Mouse (Mus musculus) limb, embryonic 11.5 days (tissue): Measurements from ENCODE around the gene Nav1. TPM values are rescaled to one million over a fixed set of nuclear protein-coding genes. Genes with fewer than 3 reads are reported as not detected.
A peak's percentile ranks its signal among the peaks of the same experiment; 100 is the strongest.

Source experiments
- ATAC-seq: fragments of 200-750 bp; cut with Nextera tagmentation; 2 replicates; pipeline ENCODE4 v1.8.0; 2017; ENCODE audit warnings: low read depth; ENCODE audit not compliant: insufficient number of reproducible peaks, low FRiP score, low TSS enrichment
- DNase-seq: peaks from one replicate; pipeline ENCODE4 v3.0.0-alpha.2; 2015; ENCODE audit warnings: low spot score
- H3K27ac ChIP-seq: fragments of 300-500 bp; sonication (generic); replicated peaks from 2 replicates; pipeline ENCODE4 v1.5.1; 2014; ENCODE audit warnings: low read depth, mild to moderate bottlenecking, low read length
- H3K27me3 ChIP-seq: fragments of 300-500 bp; sonication (generic); 2 replicates; pipeline ENCODE4 v1.6.1; 2014; ENCODE audit warnings: mild to moderate bottlenecking, low read length, mixed read lengths; ENCODE audit not compliant: control insufficient read depth, insufficient read depth
- H3K36me3 ChIP-seq: fragments of 300-500 bp; sonication (generic); 2 replicates; pipeline ENCODE4 v1.6.1; 2014; ENCODE audit warnings: mild to moderate bottlenecking, low read length, moderate library complexity, mixed read lengths; ENCODE audit not compliant: control insufficient read depth, insufficient read depth
- H3K4me1 ChIP-seq: fragments of 300-500 bp; sonication (generic); 2 replicates; pipeline ENCODE4 v1.6.1; 2014; ENCODE audit warnings: low read length, mixed read lengths; ENCODE audit not compliant: control insufficient read depth, insufficient read depth
- H3K4me2 ChIP-seq: fragments of 300-500 bp; sonication (generic); 2 replicates; pipeline ENCODE4 v1.6.1; 2014; ENCODE audit warnings: low read depth, mild to moderate bottlenecking, moderate library complexity; ENCODE audit not compliant: severe bottlenecking
- H3K4me3 ChIP-seq: fragments of 300-500 bp; sonication (generic); 2 replicates; pipeline ENCODE4 v1.5.1; 2014; ENCODE audit warnings: low read depth, low read length
- H3K9ac ChIP-seq: fragments of 300-500 bp; sonication (generic); 2 replicates; pipeline ENCODE4 v1.6.1; 2014; ENCODE audit warnings: mild to moderate bottlenecking, low read length
- H3K9me3 ChIP-seq: fragments of 300-500 bp; sonication (generic); 2 replicates; pipeline ENCODE4 v1.6.1; 2016; ENCODE audit warnings: low read length; ENCODE audit not compliant: control insufficient read depth
- WGBS: fragments of 180-500 bp; shearing (Covaris S2); extraction: QIAGEN DNeasy Blood & Tissue Kit; methylation state at CpG from one replicate; pipeline ENCODE4 v1.1.7; 2014; 5-methylcytosine and 5-hydroxymethylcytosine counted together
- polyA plus RNA-seq: library from polyadenylated mRNA; unstranded; fragments of >200 nt; fragmentation: Nextera tagmentation; extraction: Ambion mirVana; gene quantifications from 2 replicates; pipeline ENCODE4 v1.2.1, GENCODE M21; 2014

Nav1 gene
- polyA plus RNA-seq, 1 experiment from 2014 or later: 16.4 TPM

- H3K4me2 ChIP-seq: no peak overlapping the region
- 77% methylated on average over 7 of the region's 7 CpGs for WGBS
- no peaks in the 10 kb centered on the region for H3K27me3 ChIP-seq
- peaks cover 43% of the 10 kb centered on the region for H3K4me1 ChIP-seq
- H3K9me3 ChIP-seq: no peaks in the 10 kb centered on the region
- ATAC-seq: no peak
- no peak overlapping the region for H3K9ac ChIP-seq
- H3K4me3 ChIP-seq: no peak overlapping the region
- H3K36me3 ChIP-seq: no peaks in the 10 kb centered on the region
- no peak overlapping the region for H3K27ac ChIP-seq
- DNase-seq: no peak
Measured at GRCm38 (mm10) chr1:135566611-135567010, 40.5 kb downstream of the Nav1 start.

- Histone ChIP-seq H3K27ac (no peak overlapping the region), H3K4me2 (no peak overlapping the region), H3K27me3 (no peaks in the 10 kb centered on the region), H3K9ac (no peak overlapping the region), H3K9me3 (no peaks in the 10 kb centered on the region), H3K4me3 (no peak overlapping the region), H3K4me1 (peaks cover 50% of the 10 kb centered on the region), H3K36me3 (no peaks in the 10 kb centered on the region)
- no peak for ATAC-seq
- DNase-seq: no peak
- 82% methylated on average over 5 of the region's 5 CpGs for WGBS
Measured at GRCm38 (mm10) chr1:135565775-135566174, 41.3 kb downstream of the Nav1 start.

- no peak for DNase-seq
- 43% methylated on average over 10 of the region's 10 CpGs for WGBS
- Histone ChIP-seq H3K4me3 (no peak overlapping the region), H3K9ac (no peak overlapping the region), H3K27me3 (no peaks in the 10 kb centered on the region), H3K9me3 (no peaks in the 10 kb centered on the region), H3K36me3 (no peaks in the 10 kb centered on the region), H3K27ac (peak overlapping the region; percentile 0; the same call in 1 of the 2 replicates), H3K4me1 (peaks cover 48% of the 10 kb centered on the region), H3K4me2 (no peak overlapping the region)
- ATAC-seq: no peak
Measured at GRCm38 (mm10) chr1:135564660-135565519, 42.2 kb downstream of the Nav1 start.

GRCm38 (mm10) chr1:135563781-135564414, 43.2 kb downstream of the Nav1 start:
- Histone ChIP-seq H3K9me3 (no peaks in the 10 kb centered on the region), H3K27me3 (no peaks in the 10 kb centered on the region), H3K9ac (peak overlapping the region; percentile 47; the same call in 1 of the 2 replicates), H3K4me3 (no peak overlapping the region), H3K4me1 (peaks cover 45% of the 10 kb centered on the region), H3K4me2 (no peak overlapping the region), H3K36me3 (no peaks in the 10 kb centered on the region), H3K27ac (0 out of 2 replicates have a peak overlapping the region, but pooled peaks have one; percentile 47)
- WGBS: 18% methylated on average over 9 of the region's 9 CpGs
- ATAC-seq (peak; percentile 77), DNase-seq (peak; percentile 69)

- 0 out of 2 replicates have a peak overlapping the region, but pooled peaks have one; percentile 47 for H3K9ac ChIP-seq
- 0 out of 2 replicates have a peak overlapping the region, but pooled peaks have one; percentile 21 for H3K27ac ChIP-seq
- ATAC-seq (no peak), DNase-seq (no peak)
- H3K4me1 ChIP-seq: peaks cover 45% of the 10 kb centered on the region
- no peaks in the 10 kb centered on the region for H3K27me3 ChIP-seq
- 54% methylated on average over 8 of the region's 8 CpGs for WGBS
- H3K4me3 ChIP-seq: no peak overlapping the region
- no peaks in the 10 kb centered on the region for H3K9me3 ChIP-seq
- no peaks in the 10 kb centered on the region for H3K36me3 ChIP-seq
- no peak overlapping the region for H3K4me2 ChIP-seq
Measured at GRCm38 (mm10) chr1:135562982-135563650, 44.0 kb downstream of the Nav1 start.

- no peaks in the 10 kb centered on the region for H3K27me3 ChIP-seq
- WGBS: 15% methylated on average over 4 of the region's 4 CpGs
- no peak overlapping the region for H3K27ac ChIP-seq
- no peak overlapping the region for H3K4me2 ChIP-seq
- H3K4me3 ChIP-seq: no peak overlapping the region
- no peaks in the 10 kb centered on the region for H3K9me3 ChIP-seq
- peaks cover 40% of the 10 kb centered on the region for H3K4me1 ChIP-seq
- DNase-seq (no peak), ATAC-seq (no peak)
- no peak overlapping the region for H3K9ac ChIP-seq
- H3K36me3 ChIP-seq: no peaks in the 10 kb centered on the region
Measured at GRCm38 (mm10) chr1:135562115-135562514, 45.0 kb downstream of the Nav1 start.

- Histone ChIP-seq H3K27me3 (no peaks in the 10 kb centered on the region), H3K4me2 (no peak overlapping the region), H3K4me1 (peaks cover 40% of the 10 kb centered on the region), H3K9ac (no peak overlapping the region; the same call in 1 of the 2 replicates), H3K27ac (no peak overlapping the region), H3K9me3 (no peaks in the 10 kb centered on the region), H3K36me3 (no peaks in the 10 kb centered on the region), H3K4me3 (no peak overlapping the region)
- no peak for DNase-seq
- ATAC-seq: no peak
- 42% methylated on average over 6 of the region's 6 CpGs for WGBS
Measured at GRCm38 (mm10) chr1:135561282-135561681, 45.8 kb downstream of the Nav1 start.

- Histone ChIP-seq H3K27ac (no peak overlapping the region), H3K36me3 (no peaks in the 10 kb centered on the region), H3K4me2 (no peak overlapping the region), H3K4me1 (peaks cover 41% of the 10 kb centered on the region), H3K27me3 (no peaks in the 10 kb centered on the region), H3K4me3 (no peak overlapping the region), H3K9ac (no peak overlapping the region), H3K9me3 (no peaks in the 10 kb centered on the region)
- DNase-seq (no peak), ATAC-seq (no peak)
- 71% methylated on average over 6 of the region's 6 CpGs for WGBS
Measured at GRCm38 (mm10) chr1:135557976-135558375, 49.1 kb downstream of the Nav1 start.
